Mouse (Mus musculus) cortical plate, adult 2 months (tissue): ENCODE data around the gene Tesk2.

Experiments
- CTCF ChIP-seq: fragments of 200-500 bp; IDR thresholded peaks from 2 replicates; pipeline ENCODE4 v1.5.1; 2011; ENCODE audit warnings: mild to moderate bottlenecking, control low read depth, low read length; ENCODE audit not compliant: insufficient read depth; ENCODE audit errors: extremely low read depth
- POLR2A ChIP-seq: fragments of 200-500 bp; IDR thresholded peaks from 2 replicates; pipeline ENCODE4 v1.6.1; 2011; ENCODE audit warnings: mild to moderate bottlenecking, low read length, control low read depth; ENCODE audit not compliant: insufficient read depth; ENCODE audit errors: extremely low read depth

DNA sequence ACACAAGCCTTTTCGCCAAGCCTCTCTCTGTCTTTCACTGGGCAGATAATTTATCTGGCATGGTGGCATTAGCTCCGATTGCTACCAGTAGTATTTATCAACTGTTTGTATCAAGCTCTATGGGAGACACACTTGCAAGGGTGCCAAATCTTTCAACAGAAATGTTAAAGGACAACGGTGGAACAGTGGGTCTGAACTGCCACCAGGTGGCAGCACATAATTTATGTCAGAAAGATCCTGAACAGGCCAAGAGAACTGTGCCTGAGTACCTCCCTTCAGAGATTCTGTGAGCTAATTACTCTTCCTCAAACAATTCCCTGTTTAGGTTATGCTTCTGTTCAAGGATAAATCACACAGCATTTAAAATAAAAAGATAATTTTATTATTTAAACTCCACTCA, 1.4 kb upstream of the Tesk2 start:
- TF ChIP-seq CTCF (peak; percentile 82), POLR2A (no peak)
